Mouse (Mus musculus) bone marrow, adult 2 months (tissue): Measurements from ENCODE around the gene Cers1. TPM values are rescaled to one million over a fixed set of nuclear protein-coding genes. Genes with fewer than 3 reads are reported as not detected.
A peak's percentile ranks its signal among the peaks of the same experiment; 100 is the strongest.

Experiments
- H3K27ac ChIP-seq: fragments of 200-500 bp; 2 replicates; pipeline ENCODE4 v1.5.1; 2012; ENCODE audit warnings: low read depth, mild to moderate bottlenecking, control low read depth, inconsistent platforms, low read length; ENCODE audit not compliant: control insufficient read depth, poor library complexity, insufficient read depth
- H3K4me1 ChIP-seq: fragments of 200-500 bp; 2 replicates; pipeline ENCODE4 v1.6.1; 2011; ENCODE audit warnings: low read length; ENCODE audit not compliant: control insufficient read depth, insufficient read depth
- H3K4me3 ChIP-seq: fragments of 200-500 bp; replicated peaks from 2 replicates; pipeline ENCODE3; 2011; ENCODE audit warnings: mild to moderate bottlenecking, low read depth, low read length, control low read depth; ENCODE audit not compliant: control insufficient read depth
- CTCF ChIP-seq: fragments of 200-500 bp; IDR thresholded peaks from 2 replicates; pipeline ENCODE4 v1.5.1; 2011; ENCODE audit warnings: low read length, control low read depth; ENCODE audit not compliant: control insufficient read depth, insufficient read depth
- POLR2A ChIP-seq: fragments of 200-500 bp; IDR thresholded peaks from 2 replicates; pipeline ENCODE4 v1.6.1; 2011; ENCODE audit warnings: low read depth, mild to moderate bottlenecking, control low read depth, low read length, borderline replicate concordance; ENCODE audit not compliant: control insufficient read depth
- WGBS: fragments of 180-500 bp; shearing (Covaris S2); methylation state at CpG from one replicate; pipeline ENCODE4 v1.1.7; 2018; 5-methylcytosine and 5-hydroxymethylcytosine counted together
- polyA plus RNA-seq: library from polyadenylated mRNA; stranded (reverse); fragments of >200 nt; gene quantifications from 2 replicates; pipeline ENCODE4 v1.2.4, GENCODE M21; 2011; ENCODE audit warnings: low replicate concordance; ENCODE audit not compliant: missing spikeins, insufficient read depth, insufficient read length

Gene Cers1
- polyA plus RNA-seq, 1 experiment = not detected

DNA sequence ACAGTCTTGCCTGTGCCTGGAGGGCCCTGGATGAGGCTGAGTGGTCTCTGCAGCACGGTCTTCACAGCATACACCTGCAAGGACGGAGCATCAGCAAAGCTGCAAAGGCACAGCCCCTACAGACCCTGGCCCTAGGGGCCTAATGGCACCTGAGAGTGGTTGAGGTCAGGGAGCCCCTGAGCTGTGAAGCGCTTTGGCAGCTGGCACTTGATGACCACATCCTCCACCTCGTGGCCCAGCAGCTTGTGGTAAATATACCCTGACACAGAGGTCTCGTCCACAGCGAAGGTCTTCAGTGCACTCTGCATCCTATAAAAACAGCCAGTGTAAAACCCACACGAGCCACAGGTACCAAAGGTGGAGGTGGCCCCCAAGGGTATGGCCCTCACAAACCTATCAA lies 23.4 kb downstream of the Cers1 start:
- no peak overlapping the region for H3K27ac ChIP-seq
- no peak for TF ChIP-seq POLR2A
- TF ChIP-seq CTCF = no peak
- WGBS = 85% methylated on average over 7 of the region's 7 CpGs
- H3K4me1 ChIP-seq = no peaks in the 10 kb centered on the region
- H3K4me3 ChIP-seq = no peak overlapping the region

DNA sequence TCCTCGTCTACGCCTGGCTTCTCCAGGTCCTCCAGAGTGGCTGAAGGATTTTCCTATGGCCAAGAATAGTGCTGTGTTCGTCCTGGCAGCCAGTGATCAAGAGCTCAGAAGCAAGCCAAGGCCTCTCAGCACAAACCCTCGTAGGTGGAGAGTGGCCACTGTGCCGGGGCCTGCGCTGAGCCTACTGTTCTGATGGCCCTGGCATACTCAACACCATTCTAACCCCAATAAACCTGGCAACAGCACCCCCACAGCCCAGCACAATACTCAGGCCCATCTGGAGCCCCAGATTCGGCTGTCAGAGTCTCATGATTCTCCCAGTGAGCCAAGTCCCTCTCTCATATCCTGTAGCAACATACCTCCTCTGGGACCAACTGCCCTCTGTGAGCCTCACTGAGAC lies 25.1 kb downstream of the Cers1 start:
- 93% methylated on average over 7 of the region's 7 CpGs for WGBS
- Histone ChIP-seq H3K4me3 (no peak overlapping the region), H3K4me1 (no peaks in the 10 kb centered on the region), H3K27ac (no peak overlapping the region)
- TF ChIP-seq CTCF (no peak), POLR2A (no peak)

DNA sequence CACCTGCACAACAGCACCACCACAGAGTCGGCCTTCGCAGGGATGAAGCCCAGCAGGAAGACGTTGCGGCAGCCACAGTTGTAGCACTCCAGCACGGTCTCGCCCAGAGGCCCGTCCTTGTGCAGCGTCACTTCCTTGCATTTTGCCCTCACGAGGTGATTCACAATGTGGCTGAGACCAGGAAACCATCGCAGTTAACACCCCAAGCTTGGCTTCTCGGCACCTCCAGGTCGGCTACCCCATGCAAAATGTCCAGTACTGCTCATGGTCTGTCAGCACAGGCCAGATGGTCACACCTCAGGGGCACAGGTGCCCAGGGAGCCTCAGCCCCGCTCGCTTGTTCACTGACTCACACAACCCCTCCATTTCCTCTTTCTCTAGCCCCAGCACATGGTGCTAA lies 26.4 kb downstream of the Cers1 start:
- Histone ChIP-seq H3K4me3 (no peak overlapping the region), H3K4me1 (no peaks in the 10 kb centered on the region), H3K27ac (no peak overlapping the region)
- WGBS = 47% methylated on average over 14 of the region's 14 CpGs
- TF ChIP-seq POLR2A = no peak
- no peak for TF ChIP-seq CTCF

DNA sequence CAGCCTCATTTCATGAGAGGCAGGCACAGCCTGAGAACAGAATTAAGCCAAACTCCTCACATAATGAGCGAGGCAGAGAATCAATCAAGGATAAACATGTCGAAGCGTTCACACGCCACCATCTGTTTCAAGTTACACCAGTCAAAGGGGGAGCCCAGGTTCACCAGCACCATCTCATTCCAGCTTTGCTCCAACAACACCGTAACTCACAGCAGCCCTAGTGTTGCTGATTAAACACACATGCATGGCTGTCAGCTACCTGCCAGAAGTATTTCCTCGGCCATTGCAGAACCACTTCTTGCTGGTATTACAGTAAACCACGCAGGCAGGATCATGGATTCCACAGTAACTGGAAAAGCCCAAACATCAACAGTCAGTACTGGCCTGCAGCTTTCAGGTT lies 27.5 kb downstream of the Cers1 start:
- Histone ChIP-seq H3K27ac (no peak overlapping the region), H3K4me1 (no peaks in the 10 kb centered on the region), H3K4me3 (no peak overlapping the region)
- TF ChIP-seq POLR2A (no peak), CTCF (no peak)
- 91% methylated on average over 7 of the region's 7 CpGs for WGBS

DNA sequence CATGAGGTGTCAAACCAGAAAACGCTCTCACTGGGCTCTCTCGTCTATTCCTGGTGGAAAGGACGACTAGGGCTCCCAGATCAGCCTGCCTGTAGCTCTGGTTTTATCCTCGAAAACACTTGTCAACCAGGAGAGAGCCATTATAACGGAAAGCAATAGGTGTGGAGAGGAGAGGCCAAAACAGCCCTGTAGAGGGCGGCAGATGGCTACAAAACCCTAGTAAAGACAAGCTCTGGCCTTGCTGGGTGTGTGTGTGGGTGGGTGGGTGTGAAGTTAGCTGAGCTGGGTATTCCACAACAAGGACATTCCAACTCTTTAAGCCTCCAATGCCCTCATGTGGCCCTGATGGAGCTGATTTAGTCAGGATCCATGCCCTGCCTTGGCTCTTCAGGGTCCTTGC lies 28.1 kb downstream of the Cers1 start:
- WGBS = 64% methylated on average over 6 of the region's 6 CpGs
- H3K4me1 ChIP-seq = no peaks in the 10 kb centered on the region; the same call in 1 of the 2 replicates
- TF ChIP-seq POLR2A (no peak), CTCF (peak; percentile 51)
- no peak overlapping the region for H3K27ac ChIP-seq
- H3K4me3 ChIP-seq = no peak overlapping the region

DNA sequence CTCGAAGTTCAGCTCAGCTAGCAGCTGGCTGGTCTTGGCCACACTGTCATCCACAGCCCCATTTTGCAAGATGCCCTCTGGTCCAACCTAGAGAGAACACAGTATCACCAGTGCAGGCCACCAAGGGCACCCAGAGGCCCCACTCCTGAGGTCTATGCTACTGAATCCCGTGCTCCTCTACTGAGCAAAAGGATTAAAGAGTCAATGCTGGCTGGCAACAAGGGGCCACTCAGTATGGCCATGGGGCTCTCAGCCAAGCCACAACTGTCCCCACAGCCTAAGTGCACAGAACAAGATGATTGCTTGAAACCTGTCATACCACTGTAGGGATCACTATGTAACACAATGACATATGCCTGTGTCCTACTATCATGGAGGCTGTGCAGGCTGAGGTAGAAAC lies 28.7 kb downstream of the Cers1 start:
- WGBS = 80% methylated on average over 2 of the region's 2 CpGs
- Histone ChIP-seq H3K4me3 (no peak overlapping the region), H3K4me1 (no peaks in the 10 kb centered on the region; the same call in 1 of the 2 replicates), H3K27ac (no peak overlapping the region)
- no peak for TF ChIP-seq POLR2A
- TF ChIP-seq CTCF = no peak

DNA sequence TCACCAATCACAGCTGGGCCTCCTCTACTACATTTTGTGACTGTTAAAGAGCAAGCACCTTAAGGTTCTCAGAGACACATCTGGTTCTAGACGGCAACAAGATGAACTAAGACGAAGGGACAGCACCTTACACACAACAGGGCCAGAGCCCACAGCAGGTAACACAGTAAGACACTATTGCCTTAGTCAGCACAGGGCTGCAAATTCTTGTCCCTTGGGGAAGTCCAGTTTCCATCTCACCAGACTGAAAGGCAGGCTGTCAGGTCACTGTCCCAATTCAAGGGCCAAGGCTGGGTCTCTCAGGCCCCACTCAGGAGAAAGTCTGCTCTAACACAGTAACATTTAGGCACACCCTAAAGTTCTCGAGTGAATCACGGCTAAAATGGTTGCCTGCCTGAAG lies 31.9 kb downstream of the Cers1 start:
- Histone ChIP-seq H3K27ac (no peak overlapping the region), H3K4me3 (no peak overlapping the region), H3K4me1 (peaks cover 3% of the 10 kb centered on the region; the same call in 1 of the 2 replicates)
- no peak for TF ChIP-seq POLR2A
- TF ChIP-seq CTCF = no peak
- WGBS = 86% methylated on average over 4 of the region's 4 CpGs

DNA sequence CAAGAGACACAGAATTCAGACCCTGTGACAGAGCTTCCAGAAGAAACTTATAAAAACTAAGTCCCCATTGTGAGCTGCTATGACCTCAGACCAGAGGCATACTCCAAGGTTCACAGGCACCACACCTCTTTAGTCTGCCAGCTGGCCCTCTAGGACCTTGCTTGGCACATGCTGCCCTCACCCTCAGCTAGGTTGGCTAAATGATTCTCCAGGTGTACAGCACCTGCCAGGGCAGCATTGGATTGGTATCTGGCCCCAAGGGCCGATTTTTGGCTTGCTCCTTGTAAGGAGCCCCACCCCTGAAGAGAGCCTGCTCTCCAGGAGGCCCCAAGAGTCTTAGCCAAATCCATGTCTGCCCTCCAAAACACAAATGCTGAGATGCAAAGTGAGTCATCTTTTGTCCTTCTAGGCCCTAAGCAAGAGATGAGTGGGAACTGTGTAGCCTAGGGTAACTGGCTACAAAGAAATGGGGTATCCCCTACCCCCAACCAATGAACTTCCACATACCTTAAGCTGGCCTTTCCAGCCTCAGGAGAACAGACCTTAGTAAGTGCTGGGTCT lies 32.4 kb downstream of the Cers1 start:
- no peak overlapping the region for H3K27ac ChIP-seq

DNA sequence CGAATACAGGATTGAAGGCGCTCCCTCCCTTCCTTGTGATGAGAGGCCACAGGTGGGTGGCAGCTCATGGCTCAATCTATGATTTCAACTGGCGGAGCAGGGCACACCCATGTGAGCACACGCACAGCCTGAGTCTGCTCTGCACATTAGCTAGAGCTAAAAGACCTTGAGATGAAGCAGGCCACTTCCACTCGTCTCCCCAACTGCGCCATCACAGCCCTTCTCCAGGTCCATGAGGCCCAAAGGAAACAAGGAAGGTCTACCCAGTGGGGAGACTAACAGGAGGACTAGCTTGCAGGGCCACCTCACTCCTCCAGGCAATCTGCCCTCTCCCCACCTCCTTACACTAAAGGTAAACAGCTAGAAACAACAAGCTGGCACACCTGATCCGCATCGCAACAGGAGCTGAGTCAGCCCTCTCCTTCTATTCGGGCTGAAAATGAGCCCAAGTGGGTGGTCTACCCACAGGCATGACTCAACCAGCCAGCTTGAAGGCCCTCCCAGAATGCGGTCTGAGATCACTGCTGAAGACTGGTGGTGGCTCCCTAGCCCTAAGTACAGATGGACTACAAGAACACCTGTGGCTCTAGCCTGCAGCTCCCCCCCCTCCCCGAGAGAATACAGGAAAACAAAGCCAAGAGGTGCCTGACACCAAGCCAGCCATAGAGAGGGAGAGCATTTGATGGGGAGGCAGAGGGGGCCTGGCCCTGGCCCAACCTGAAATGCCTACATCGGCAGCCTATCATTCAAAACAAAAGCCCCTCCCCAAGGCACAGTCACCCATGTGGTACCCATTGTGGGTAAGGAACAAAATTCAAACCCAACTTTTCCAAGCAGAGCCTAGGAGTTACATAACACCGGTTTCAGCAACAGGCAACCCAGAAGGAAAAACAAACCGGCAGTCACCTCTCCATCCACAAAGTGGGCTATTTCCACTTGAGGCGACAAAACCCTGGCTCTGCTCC lies 35.7 kb downstream of the Cers1 start:
- Histone ChIP-seq H3K27ac (no peak overlapping the region), H3K4me1 (peaks cover 3% of the 10 kb centered on the region; the same call in 1 of the 2 replicates), H3K4me3 (peak overlapping the region; percentile 74)
- TF ChIP-seq CTCF (no peak), POLR2A (no peak)
- 37% methylated on average over 15 of the region's 15 CpGs for WGBS

More for the DNA sequence above, 32.4 kb downstream of the Cers1 start:
- TF ChIP-seq POLR2A (no peak), CTCF (no peak)
- H3K4me3 ChIP-seq = no peak overlapping the region
- WGBS = 55% methylated on average over 1 of the region's 1 CpGs
- peaks cover 3% of the 10 kb centered on the region; the same call in 1 of the 2 replicates for H3K4me1 ChIP-seq
